Mouse (Mus musculus): Measurements from ENCODE around the gene Zcchc4.
"Not testable (repeated sequence)": the region's sequence is repeated elsewhere in the genome, so short reads cannot be mapped to it uniquely, and the experiment has no call there.

Zcchc4 gene

GRCm38 (mm10) chr5:52775237-52775636, at the start of gene Zcchc4:
Gene Zcchc4 (plus strand): TSS chr5:52775409.
- no peak for DNase-seq

GRCm38 (mm10) chr5:52727747-52728146, 47.5 kb upstream of the Zcchc4 start:
- no peak for DNase-seq

- DNase-seq, result no peak
Observed at GRCm38 (mm10) chr5:52732811-52733210, 42.4 kb upstream of the Zcchc4 start.

GRCm38 (mm10) chr5:52736046-52736445, 39.2 kb upstream of the Zcchc4 start:
- DNase-seq, result no peak

- peak; percentile 93 for DNase-seq
Observed at GRCm38 (mm10) chr5:52741391-52742111, 33.7 kb upstream of the Zcchc4 start, which contains the start of gene Pi4k2b. Gene Pi4k2b (plus strand): TSS chr5:52741574.

GRCm38 (mm10) chr5:52742112-52742813, 32.9 kb upstream of the Zcchc4 start:
- DNase-seq, result peak; percentile 69

GRCm38 (mm10) chr5:52743231-52743630, 32.0 kb upstream of the Zcchc4 start:
- DNase-seq, result no peak

- DNase-seq, result no peak
Observed at GRCm38 (mm10) chr5:52746920-52747319, 28.3 kb upstream of the Zcchc4 start.

- no peak for DNase-seq
Observed at GRCm38 (mm10) chr5:52748732-52749131, 26.5 kb upstream of the Zcchc4 start.

- DNase-seq, result no peak
Observed at GRCm38 (mm10) chr5:52753146-52753545, 22.1 kb upstream of the Zcchc4 start.

- DNase-seq, result no peak
Observed at GRCm38 (mm10) chr5:52754196-52754595, 21.0 kb upstream of the Zcchc4 start.

GRCm38 (mm10) chr5:52755337-52755736, 19.9 kb upstream of the Zcchc4 start:
- DNase-seq, result no peak

GRCm38 (mm10) chr5:52755989-52756388, 19.2 kb upstream of the Zcchc4 start:
- DNase-seq, result no peak

- no peak for DNase-seq
Observed at GRCm38 (mm10) chr5:52762586-52762985, 12.6 kb upstream of the Zcchc4 start.

GRCm38 (mm10) chr5:52774267-52774666, 942 bp upstream of the Zcchc4 start:
- no peak for DNase-seq

GRCm38 (mm10) chr5:52776466-52777354, 1.5 kb downstream of the Zcchc4 start:
- DNase-seq, result not testable (repeated sequence)

- peak; percentile 91 for DNase-seq
Observed at GRCm38 (mm10) chr5:52782523-52783250, 7.5 kb downstream of the Zcchc4 start.

- no peak for DNase-seq
Observed at GRCm38 (mm10) chr5:52783251-52783620, 8.0 kb downstream of the Zcchc4 start.

- DNase-seq, result no peak
Observed at GRCm38 (mm10) chr5:52783957-52784356, 8.7 kb downstream of the Zcchc4 start.

- DNase-seq, result no peak
Observed at GRCm38 (mm10) chr5:52786556-52787322, 11.5 kb downstream of the Zcchc4 start.

- no peak for DNase-seq
Observed at GRCm38 (mm10) chr5:52793230-52793629, 18.0 kb downstream of the Zcchc4 start.

GRCm38 (mm10) chr5:52794109-52794508, 18.9 kb downstream of the Zcchc4 start:
- DNase-seq, result no peak

All from thymus, postnatal 4 days (tissue).